Mouse (Mus musculus) adrenal gland, postnatal 10 days (tissue): Measurements from ENCODE around the gene Ormdl3. TPM values are rescaled to one million over a fixed set of nuclear protein-coding genes. Genes with fewer than 3 reads are reported as not detected.

Source experiments
- DNase-seq: peaks from one replicate; pipeline ENCODE4 v3.0.0; 2021; ENCODE audit warnings: mixed read lengths
- total RNA-seq, 2 experiments: library from RNA; stranded (reverse); gene quantifications; 2 replicates each; pipeline ENCODE4 v1.2.3; 2021

The Ormdl3 gene
- total RNA-seq, 2 experiments from 2014 or later = 135 to 143 TPM

- DNase-seq = no peak
These were observed 36.7 kb downstream of the Ormdl3 start for GRCm38 (mm10) chr11:98550311-98550974.

GRCm38 (mm10) chr11:98549363-98549762 lies 37.8 kb downstream of the Ormdl3 start:
- no peak for DNase-seq

- DNase-seq = no peak
These were observed 39.9 kb downstream of the Ormdl3 start for GRCm38 (mm10) chr11:98547308-98547693.

DNA sequence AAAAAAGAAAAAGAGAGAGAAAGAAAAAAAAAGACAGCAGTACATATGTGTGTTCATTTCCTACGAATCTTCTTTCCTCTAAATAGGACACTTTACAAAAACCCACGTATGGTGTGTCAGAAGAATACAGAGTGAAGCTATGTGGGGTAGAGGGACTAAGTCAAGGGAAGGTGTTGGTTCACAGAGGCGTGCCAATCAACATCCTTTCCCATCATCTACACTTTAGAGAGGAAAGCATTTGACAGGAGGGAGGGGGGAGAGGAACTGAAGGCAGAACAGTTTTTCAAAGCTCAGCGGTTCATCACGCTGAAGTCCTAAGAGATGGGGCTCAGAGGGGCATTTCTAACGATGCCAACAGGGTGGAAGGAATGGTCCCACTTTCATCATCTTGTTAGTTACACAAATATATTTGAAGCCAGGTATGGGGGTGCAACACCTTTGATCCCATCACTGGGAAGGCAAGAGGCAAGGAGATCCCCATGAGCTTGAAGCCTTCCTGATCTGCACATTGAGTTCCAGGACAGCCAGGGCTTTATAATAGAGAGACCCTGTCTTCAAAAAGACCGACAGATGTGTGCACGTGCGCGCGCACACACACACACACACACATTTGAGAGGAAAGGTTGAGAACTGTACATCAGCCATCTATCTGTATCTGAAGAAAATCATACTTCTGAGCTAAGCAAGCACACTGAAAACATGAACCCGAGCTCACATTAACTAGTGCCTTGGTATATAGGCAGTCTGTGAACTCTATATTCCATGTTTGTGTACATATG lies 40.5 kb downstream of the Ormdl3 start:
- DNase-seq = no peak

DNA sequence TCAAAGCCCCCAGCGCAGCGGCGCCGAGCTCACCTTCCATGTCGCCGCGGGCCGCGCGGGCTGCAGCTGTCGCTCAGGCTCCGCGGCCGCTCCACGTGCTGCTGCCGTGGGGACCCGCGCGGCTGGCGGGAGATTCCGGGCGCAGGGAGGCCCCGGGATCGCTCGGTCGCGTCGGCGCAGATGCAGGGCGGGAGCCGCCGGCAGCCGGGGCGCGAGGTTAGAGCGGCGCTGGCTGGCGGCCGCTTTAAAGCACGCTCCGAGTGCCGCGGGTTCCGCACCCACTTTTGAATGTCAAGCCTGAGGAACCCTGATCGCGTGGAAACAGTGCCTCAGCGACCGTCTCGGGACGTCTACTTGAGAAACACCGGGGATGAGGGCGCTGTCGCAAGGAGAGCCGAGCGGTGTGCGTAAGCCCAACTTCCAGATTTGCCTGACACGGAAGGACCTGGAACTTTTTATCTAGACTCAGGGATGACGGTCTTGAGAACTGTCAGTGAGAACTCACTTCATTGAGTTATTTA lies 41.4 kb downstream of the Ormdl3 start, which contains the start of gene Ikzf3:
Ikzf3 (minus strand) TSS at position 321 of the 521 bp plus-strand sequence.
- DNase-seq = peak; percentile 46

- no peak for DNase-seq
These were observed 42.1 kb downstream of the Ormdl3 start for GRCm38 (mm10) chr11:98544890-98545677.

- no peak for DNase-seq
These were observed 43.8 kb downstream of the Ormdl3 start for GRCm38 (mm10) chr11:98543414-98543813.

DNA sequence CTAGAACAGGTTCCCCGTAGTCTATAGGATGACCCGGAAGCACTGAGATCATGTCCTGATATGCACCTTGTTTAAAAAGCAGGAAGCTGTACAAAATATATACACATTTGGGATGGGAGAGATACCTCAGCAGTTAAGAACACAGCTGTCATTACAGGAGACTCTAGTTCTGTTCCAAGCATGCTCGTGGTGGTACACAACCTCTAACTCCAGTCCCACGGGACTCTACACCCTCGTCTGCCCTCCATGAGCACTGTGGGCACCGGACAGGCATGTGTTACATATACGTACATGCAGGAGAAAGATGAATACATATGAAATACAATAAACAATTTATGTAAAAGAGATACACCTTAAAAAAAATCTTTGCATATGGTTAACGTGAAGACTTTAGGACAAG lies 44.6 kb downstream of the Ormdl3 start:
- DNase-seq = no peak

- DNase-seq = no peak
These were observed 46.8 kb downstream of the Ormdl3 start for GRCm38 (mm10) chr11:98540319-98540718.

GRCm38 (mm10) chr11:98537480-98538034 lies 49.6 kb downstream of the Ormdl3 start:
- DNase-seq = no peak

Other genes starting within 250 kb of the Ormdl3 start
- 1 to 10 TPM in 1 of 2 experiments, under 1 TPM in 1; 1.00 to 1.7 TPM for gene Ppp1r1b, start 239.0 kb downstream of the Ormdl3 start, total RNA-seq
- 10 to 100 TPM; 25.3 to 25.6 TPM for gene Stard3, start 229.0 kb downstream of the Ormdl3 start, total RNA-seq
- 100 to 1,000 TPM in 1 of 2 experiments, 10 to 100 TPM in 1; 18.1 to 119 TPM for gene Tcap, start 203.6 kb downstream of the Ormdl3 start, total RNA-seq
- 100 to 1,000 TPM; 442 to 819 TPM for gene Pnmt, start 200.9 kb downstream of the Ormdl3 start, total RNA-seq
- gene Pgap3, start 186.9 kb downstream of the Ormdl3 start, total RNA-seq = 1 to 10 TPM; 4.9 to 6.8 TPM
- 1 to 10 TPM; 6.0 to 7.6 TPM for gene Erbb2, start 174.9 kb downstream of the Ormdl3 start, total RNA-seq
- 10 to 100 TPM; 58.0 to 62.5 TPM for gene Mien1, start 148.4 kb downstream of the Ormdl3 start, total RNA-seq
- gene Grb7, start 141.0 kb downstream of the Ormdl3 start, total RNA-seq = 10 to 100 TPM in 1 of 2 experiments, 1 to 10 TPM in 1; 6.9 to 11.1 TPM
- 1 to 10 TPM; 3.2 to 4.5 TPM for gene Ikzf3, start 41.3 kb downstream of the Ormdl3 start, total RNA-seq
- under 1 TPM in 1 of 2 experiments, not detected in 1; 0.48 TPM for gene Zpbp2, start 36.3 kb downstream of the Ormdl3 start, total RNA-seq
- not detected for gene Lrrc3c, start 10.9 kb upstream of the Ormdl3 start, total RNA-seq
- 10 to 100 TPM; 15.7 to 19.1 TPM for gene Gm12355, start 38.3 kb upstream of the Ormdl3 start, total RNA-seq
- 10 to 100 TPM; 12.7 to 15.4 TPM for gene Gsdma3, start 39.0 kb upstream of the Ormdl3 start, total RNA-seq
- gene Gsdma2, start 59.4 kb upstream of the Ormdl3 start, total RNA-seq = under 1 TPM; 0.36 to 0.51 TPM
- gene Gsdma, start 77.0 kb upstream of the Ormdl3 start, total RNA-seq = not detected
- gene Psmd3, start 95.2 kb upstream of the Ormdl3 start, total RNA-seq = 100 to 1,000 TPM; 111 to 123 TPM
- gene Csf3, start 113.9 kb upstream of the Ormdl3 start, total RNA-seq = not detected
- 10 to 100 TPM; 40.4 to 58.0 TPM for gene Med24, start 142.1 kb upstream of the Ormdl3 start, total RNA-seq
- 100 to 1,000 TPM; 135 to 184 TPM for gene Thra, start 153.3 kb upstream of the Ormdl3 start, total RNA-seq
- 10 to 100 TPM; 15.1 to 59.6 TPM for gene Nr1d1, start 188.0 kb upstream of the Ormdl3 start, total RNA-seq
- 10 to 100 TPM; 79.4 to 88.6 TPM for gene Msl1, start 208.1 kb upstream of the Ormdl3 start, total RNA-seq
- gene Casc3, start 217.5 kb upstream of the Ormdl3 start, total RNA-seq = 10 to 100 TPM; 31.9 to 35.7 TPM
- 1 to 10 TPM in 1 of 2 experiments, under 1 TPM in 1; 0.93 to 1.6 TPM for gene Rapgefl1, start 249.4 kb upstream of the Ormdl3 start, total RNA-seq